Mouse (Mus musculus) midbrain, embryonic 10.5 days (tissue): Measurements from ENCODE around the gene H2bfm. TPM values are rescaled to one million over a fixed set of nuclear protein-coding genes. Genes with fewer than 3 reads are reported as not detected.
"Not testable (repeated sequence)": the region's sequence is repeated elsewhere in the genome, so short reads cannot be mapped to it uniquely, and the experiment has no call there.

Source experiments
- DNase-seq: peaks from one replicate; pipeline ENCODE4 v3.0.0-alpha.2; 2017; ENCODE audit warnings: low spot score
- H3K27ac ChIP-seq: fragments of 300-500 bp; sonication (generic); replicated peaks from 2 replicates; pipeline ENCODE4 v1.5.1; 2016; ENCODE audit warnings: mild to moderate bottlenecking
- H3K27me3 ChIP-seq: fragments of 300-500 bp; sonication (generic); 2 replicates; pipeline ENCODE4 v1.6.1; 2016; ENCODE audit warnings: low read depth, mild to moderate bottlenecking; ENCODE audit not compliant: poor library complexity, severe bottlenecking
- H3K36me3 ChIP-seq: fragments of 300-500 bp; sonication (generic); 2 replicates; pipeline ENCODE4 v1.6.1; 2016; ENCODE audit warnings: mild to moderate bottlenecking, moderate library complexity
- H3K4me1 ChIP-seq: fragments of 300-500 bp; sonication (generic); 2 replicates; pipeline ENCODE4 v1.6.1; 2016
- H3K4me3 ChIP-seq: fragments of 300-500 bp; sonication (generic); 2 replicates; pipeline ENCODE4 v1.5.1; 2016; ENCODE audit warnings: mild to moderate bottlenecking, moderate library complexity
- H3K9me3 ChIP-seq: fragments of 300-500 bp; sonication (generic); replicated peaks from 2 replicates; pipeline ENCODE4 v1.6.1; 2016; ENCODE audit warnings: mild to moderate bottlenecking
- WGBS: fragments of 180-500 bp; shearing (Covaris S2); methylation state at CpG from one replicate; pipeline ENCODE4 v1.1.7; 2016; 5-methylcytosine and 5-hydroxymethylcytosine counted together
- polyA plus RNA-seq: library from polyadenylated mRNA; unstranded; fragments of >200 nt; fragmentation: Nextera tagmentation; extraction: Ambion mirVana; gene quantifications from 2 replicates; pipeline ENCODE4 v1.2.1, GENCODE M21; 2016

Gene H2bfm
- polyA plus RNA-seq: not detected in 2 replicates

- Histone ChIP-seq H3K4me3 (no peak within 1 kb of the TSS), H3K36me3 (no peaks in the 10 kb centered on the region), H3K27ac (no peak within 1 kb of the TSS), H3K9me3 (peaks cover 19% of the 10 kb centered on the region), H3K4me1 (no peaks in the 10 kb centered on the region), H3K27me3 (no peaks in the 10 kb centered on the region)
- no peak for DNase-seq
- WGBS: 93% methylated on average over 14 of the region's 14 CpGs
Measured at GRCm38 (mm10) chrX:136927031-136927430, at the start of gene H2bfm. TSS of gene H2bfm (plus strand) at chrX:136927325.

GRCm38 (mm10) chrX:136895757-136896156 is 31.4 kb upstream of the H2bfm start:
- no peak overlapping the region for H3K27ac ChIP-seq
- H3K4me1 ChIP-seq: no peaks in the 10 kb centered on the region
- H3K9me3 ChIP-seq: no peaks in the 10 kb centered on the region
- H3K4me3 ChIP-seq: no peak overlapping the region
- 77% methylated on average over 2 of the region's 2 CpGs for WGBS
- H3K27me3 ChIP-seq: no peaks in the 10 kb centered on the region
- H3K36me3 ChIP-seq: no peaks in the 10 kb centered on the region
- DNase-seq: no peak

- Histone ChIP-seq H3K27me3 (no peaks in the 10 kb centered on the region), H3K36me3 (no peaks in the 10 kb centered on the region), H3K4me3 (no peak overlapping the region), H3K9me3 (no peaks in the 10 kb centered on the region), H3K27ac (no peak overlapping the region), H3K4me1 (no peaks in the 10 kb centered on the region)
- 61% methylated on average over 4 of the region's 4 CpGs for WGBS
- no peak for DNase-seq
Measured at GRCm38 (mm10) chrX:136904369-136904768, 22.8 kb upstream of the H2bfm start.

- H3K4me3 ChIP-seq: no peak overlapping the region
Measured at GRCm38 (mm10) chrX:136925863-136926262, 1.3 kb upstream of the H2bfm start.

GRCm38 (mm10) chrX:136937985-136938384 is 10.9 kb downstream of the H2bfm start:
- no peaks in the 10 kb centered on the region for H3K9me3 ChIP-seq
- H3K27ac ChIP-seq: no peak overlapping the region
- H3K4me1 ChIP-seq: no peaks in the 10 kb centered on the region
- no peak for DNase-seq
- H3K36me3 ChIP-seq: no peaks in the 10 kb centered on the region
- WGBS: 66% methylated on average over 3 of the region's 3 CpGs
- H3K4me3 ChIP-seq: no peak overlapping the region
- no peaks in the 10 kb centered on the region for H3K27me3 ChIP-seq

More at GRCm38 (mm10) chrX:136925863-136926262, 1.3 kb upstream of the H2bfm start:
- no peak for DNase-seq
- peaks cover 19% of the 10 kb centered on the region for H3K9me3 ChIP-seq
- no peaks in the 10 kb centered on the region for H3K4me1 ChIP-seq
- no peaks in the 10 kb centered on the region for H3K27me3 ChIP-seq
- H3K27ac ChIP-seq: no peak overlapping the region
- H3K36me3 ChIP-seq: no peaks in the 10 kb centered on the region

GRCm38 (mm10) chrX:136957583-136958279 is 30.6 kb downstream of the H2bfm start:
- peak; percentile 49 for DNase-seq
- H3K36me3 ChIP-seq, H3K27me3 ChIP-seq, H3K4me1 ChIP-seq, H3K27ac ChIP-seq, H3K9me3 ChIP-seq: not testable (repeated sequence)
- peak overlapping the region; percentile 47 for H3K4me3 ChIP-seq
- 28% methylated on average over 13 of the region's 13 CpGs for WGBS

- not testable (repeated sequence) for DNase-seq, H3K27me3 ChIP-seq, H3K27ac ChIP-seq, H3K4me1 ChIP-seq, H3K9me3 ChIP-seq, H3K36me3 ChIP-seq
- H3K4me3 ChIP-seq: peak overlapping the region; percentile 47; the same call in 1 of the 2 replicates
- WGBS: 68% methylated on average over 5 of the region's 5 CpGs
Measured at GRCm38 (mm10) chrX:136958300-136958699, 31.2 kb downstream of the H2bfm start.

- no peak overlapping the region for H3K4me3 ChIP-seq
- H3K36me3 ChIP-seq: no peaks in the 10 kb centered on the region
- H3K27ac ChIP-seq: no peak overlapping the region
- no peaks in the 10 kb centered on the region for H3K9me3 ChIP-seq
- DNase-seq: no peak
- no peaks in the 10 kb centered on the region for H3K27me3 ChIP-seq
- WGBS: 38% methylated on average over 2 of the region's 2 CpGs
- no peaks in the 10 kb centered on the region for H3K4me1 ChIP-seq
Measured at GRCm38 (mm10) chrX:136959688-136960087, 32.6 kb downstream of the H2bfm start.

- Histone ChIP-seq H3K4me3 (peak within 1 kb of the TSS; percentile 53), H3K27ac (0 out of 2 replicates have a peak within 1 kb of the TSS, but pooled peaks have one; percentile 42)
- H3K27me3 ChIP-seq, DNase-seq, H3K9me3 ChIP-seq, H3K36me3 ChIP-seq, H3K4me1 ChIP-seq: not testable (repeated sequence)
- 89% methylated on average over 6 of the region's 6 CpGs for WGBS
Measured at GRCm38 (mm10) chrX:136975397-136975796, 48.3 kb downstream of the H2bfm start, which contains the start of gene Tmsb15b2. TSS of gene Tmsb15b2 (minus strand) at chrX:136975497.

GRCm38 (mm10) chrX:136976424-136977084 is 49.4 kb downstream of the H2bfm start, which contains the start of the genes Tmsb15l and Tmsb15b1:
TSS of gene Tmsb15l (minus strand) at chrX:136976869.
TSS of gene Tmsb15b1 (minus strand) at chrX:136976874.
- H3K4me3 ChIP-seq: peak within 1 kb of the TSS; percentile 53
- peaks cover 4% of the 10 kb centered on the region for H3K4me1 ChIP-seq
- no peaks in the 10 kb centered on the region for H3K27me3 ChIP-seq
- no peaks in the 10 kb centered on the region for H3K36me3 ChIP-seq
- 34% methylated on average over 15 of the region's 15 CpGs for WGBS
- DNase-seq: peak; percentile 66
- no peaks in the 10 kb centered on the region for H3K9me3 ChIP-seq
- 0 out of 2 replicates have a peak within 1 kb of the TSS, but pooled peaks have one; percentile 42 for H3K27ac ChIP-seq

Other genes starting within 250 kb of the H2bfm start
- gene Tceal1, start 219.3 kb upstream of the H2bfm start, polyA plus RNA-seq: 10.2 and 10.3 TPM in 2 replicates
- 586 and 616 TPM in 2 replicates for gene Morf4l2, start 183.6 kb upstream of the H2bfm start, polyA plus RNA-seq
- gene Glra4, start 147.2 kb upstream of the H2bfm start, polyA plus RNA-seq: 0.11 and 0.14 TPM in 2 replicates
- 19.4 and 19.5 TPM in 2 replicates for gene Plp1, start 104.7 kb upstream of the H2bfm start, polyA plus RNA-seq
- 1.6 and 3.1 TPM in 2 replicates for gene Rab9b, start 58.6 kb upstream of the H2bfm start, polyA plus RNA-seq
- 39.2 and 41.4 TPM in 2 replicates for gene Tmsb15b2, start 48.2 kb downstream of the H2bfm start, polyA plus RNA-seq
- gene Tmsb15l, start 49.5 kb downstream of the H2bfm start, polyA plus RNA-seq: 4.6 and 5.4 TPM in 2 replicates
- 17.0 and 18.7 TPM in 2 replicates for gene Tmsb15b1, start 49.5 kb downstream of the H2bfm start, polyA plus RNA-seq
- gene Zcchc18, start 65.8 kb downstream of the H2bfm start, polyA plus RNA-seq: 50.8 and 71.3 TPM in 2 replicates
- 11.4 and 13.8 TPM in 2 replicates for gene Slc25a53, start 111.0 kb downstream of the H2bfm start, polyA plus RNA-seq
- gene Fam199x, start 122.3 kb downstream of the H2bfm start, polyA plus RNA-seq: 12.3 and 13.2 TPM in 2 replicates
- gene Esx1, start 194.8 kb downstream of the H2bfm start, polyA plus RNA-seq: not detected in 2 replicates